Mouse (Mus musculus) stomach, postnatal 0 days (tissue): ENCODE data around the gene Spint3. TPM values are rescaled to one million over a fixed set of nuclear protein-coding genes. Genes with fewer than 3 reads are reported as not detected.
A peak's percentile ranks its signal among the peaks of the same experiment; 100 is the strongest.

Experiments used
- ATAC-seq: fragments of 200-750 bp; cut with Nextera tagmentation; 2 replicates; pipeline ENCODE4 v1.8.0; 2017; ENCODE audit not compliant: low FRiP score, low TSS enrichment
- DNase-seq: peaks from one replicate; pipeline ENCODE4 v3.0.0-alpha.2; 2016; ENCODE audit warnings: low spot score
- H3K27ac ChIP-seq: fragments of 300-500 bp; sonication (generic); replicated peaks from 2 replicates; pipeline ENCODE4 v1.5.1; 2014; ENCODE audit warnings: mild to moderate bottlenecking, control low read depth
- H3K27me3 ChIP-seq: fragments of 300-500 bp; sonication (generic); 2 replicates; pipeline ENCODE4 v1.6.1; 2014; ENCODE audit warnings: low read length; ENCODE audit not compliant: control insufficient read depth, insufficient read depth
- H3K36me3 ChIP-seq: fragments of 300-500 bp; sonication (generic); 2 replicates; pipeline ENCODE4 v1.6.1; 2014; ENCODE audit warnings: low read length, mixed read lengths; ENCODE audit not compliant: control insufficient read depth, insufficient read depth
- H3K4me1 ChIP-seq: fragments of 300-500 bp; sonication (generic); replicated peaks from 2 replicates; pipeline ENCODE4 v1.6.1; 2014; ENCODE audit warnings: antibody characterized with exemption; ENCODE audit not compliant: control insufficient read depth, insufficient read depth
- H3K4me2 ChIP-seq: fragments of 300-500 bp; sonication (generic); replicated peaks from 2 replicates; pipeline ENCODE4 v1.6.1; 2014; ENCODE audit warnings: low read depth, mild to moderate bottlenecking, control low read depth, moderate library complexity
- H3K4me3 ChIP-seq: fragments of 300-500 bp; sonication (generic); 2 replicates; pipeline ENCODE4 v1.5.1; 2014; ENCODE audit warnings: low read depth, low read length, control low read depth
- H3K9ac ChIP-seq: fragments of 300-500 bp; sonication (generic); 2 replicates; pipeline ENCODE4 v1.6.1; 2014; ENCODE audit warnings: mild to moderate bottlenecking, low read length, control low read depth, mixed read lengths
- H3K9me3 ChIP-seq: fragments of 300-500 bp; sonication (generic); 2 replicates; pipeline ENCODE4 v1.6.1; 2016; ENCODE audit warnings: low read length; ENCODE audit not compliant: control insufficient read depth
- CTCF ChIP-seq: IDR thresholded peaks from 2 replicates; pipeline ENCODE4 v1.5.1; 2016; ENCODE audit warnings: antibody characterized with exemption, low read depth, mild to moderate bottlenecking, moderate library complexity
- EP300 ChIP-seq: optimal IDR thresholded peaks from 2 replicates; pipeline ENCODE3; 2016; ENCODE audit warnings: antibody characterized with exemption
- WGBS: fragments of 180-500 bp; shearing (Covaris S2); extraction: QIAGEN DNeasy Blood & Tissue Kit; methylation state at CpG from one replicate; pipeline ENCODE4 v1.1.7; 2014; 5-methylcytosine and 5-hydroxymethylcytosine counted together
- polyA plus RNA-seq: library from polyadenylated mRNA; unstranded; fragments of >200 nt; fragmentation: Nextera tagmentation; extraction: Ambion mirVana; gene quantifications from 2 replicates; pipeline ENCODE4 v1.2.1, GENCODE M21; 2015

Spint3 gene
- polyA plus RNA-seq, 1 experiment from 2014 or later, result not detected

- 0 out of 2 replicates have a peak, but pooled peaks cover 4% of the 10 kb centered on the region for H3K4me1 ChIP-seq
- no peaks in the 10 kb centered on the region for H3K9me3 ChIP-seq
- DNase-seq (no peak), ATAC-seq (no peak)
- H3K36me3 ChIP-seq, result no peaks in the 10 kb centered on the region
- WGBS, result 82% methylated on average over 8 of the region's 8 CpGs
- H3K4me2 ChIP-seq, result no peak overlapping the region
- no peak overlapping the region for H3K9ac ChIP-seq
- no peak overlapping the region for H3K4me3 ChIP-seq
- no peak overlapping the region for H3K27ac ChIP-seq
- no peak for TF ChIP-seq EP300
- TF ChIP-seq CTCF, result no peak
- no peaks in the 10 kb centered on the region for H3K27me3 ChIP-seq
Observed at GRCm38 (mm10) chr2:164560106-164560505, 13.2 kb downstream of the Spint3 start.

GRCm38 (mm10) chr2:164558991-164559645, 14.1 kb downstream of the Spint3 start:
- Histone ChIP-seq H3K9me3 (no peaks in the 10 kb centered on the region), H3K4me3 (no peak overlapping the region), H3K4me1 (0 out of 2 replicates have a peak, but pooled peaks cover 4% of the 10 kb centered on the region), H3K9ac (0 out of 2 replicates have a peak overlapping the region, but pooled peaks have one; percentile 5), H3K27me3 (no peaks in the 10 kb centered on the region), H3K27ac (peak overlapping the region; percentile 74), H3K4me2 (no peak overlapping the region), H3K36me3 (no peaks in the 10 kb centered on the region)
- ATAC-seq (peak; percentile 75), DNase-seq (peak; percentile 63)
- peak; percentile 37 for TF ChIP-seq EP300
- TF ChIP-seq CTCF, result no peak
- WGBS, result 31% methylated on average over 16 of the region's 16 CpGs

- TF ChIP-seq CTCF (no peak), EP300 (no peak)
- H3K4me1 ChIP-seq, result 0 out of 2 replicates have a peak, but pooled peaks cover 4% of the 10 kb centered on the region
- H3K27ac ChIP-seq, result peak overlapping the region; percentile 74
- H3K4me3 ChIP-seq, result no peak overlapping the region
- H3K36me3 ChIP-seq, result no peaks in the 10 kb centered on the region
- no peak for ATAC-seq
- WGBS, result 45% methylated on average over 8 of the region's 8 CpGs
- no peaks in the 10 kb centered on the region for H3K27me3 ChIP-seq
- no peak overlapping the region for H3K9ac ChIP-seq
- H3K4me2 ChIP-seq, result no peak overlapping the region
- no peak for DNase-seq
- no peaks in the 10 kb centered on the region for H3K9me3 ChIP-seq
Observed at GRCm38 (mm10) chr2:164558426-164558825, 14.8 kb downstream of the Spint3 start.

GRCm38 (mm10) chr2:164551502-164551901, 21.8 kb downstream of the Spint3 start:
- no peak overlapping the region for H3K4me2 ChIP-seq
- no peak overlapping the region for H3K4me3 ChIP-seq
- no peak for TF ChIP-seq EP300
- TF ChIP-seq CTCF, result no peak
- no peaks in the 10 kb centered on the region for H3K27me3 ChIP-seq
- H3K36me3 ChIP-seq, result no peaks in the 10 kb centered on the region
- no peak for ATAC-seq
- H3K27ac ChIP-seq, result no peak overlapping the region
- no peaks in the 10 kb centered on the region for H3K4me1 ChIP-seq
- H3K9me3 ChIP-seq, result no peaks in the 10 kb centered on the region
- no peak for DNase-seq
- no peak overlapping the region for H3K9ac ChIP-seq
- 77% methylated on average over 9 of the region's 9 CpGs for WGBS

- no peak overlapping the region for H3K4me2 ChIP-seq
- no peak for TF ChIP-seq CTCF
- H3K4me3 ChIP-seq, result no peak overlapping the region
- WGBS, result 83% methylated on average over 2 of the region's 2 CpGs
- no peaks in the 10 kb centered on the region for H3K27me3 ChIP-seq
- H3K27ac ChIP-seq, result no peak overlapping the region
- H3K4me1 ChIP-seq, result no peaks in the 10 kb centered on the region
- no peaks in the 10 kb centered on the region for H3K9me3 ChIP-seq
- H3K36me3 ChIP-seq, result no peaks in the 10 kb centered on the region
- ATAC-seq, result no peak
- H3K9ac ChIP-seq, result no peak overlapping the region
- DNase-seq, result no peak
Observed at GRCm38 (mm10) chr2:164550895-164551269, 22.4 kb downstream of the Spint3 start.
